Mouse (Mus musculus) G1E (cell line): ENCODE data around the gene Ccr9. TPM values are rescaled to one million over a fixed set of nuclear protein-coding genes. Genes with fewer than 3 reads are reported as not detected.

Source experiments
- ATAC-seq: 2 replicates; pipeline ENCODE4 v1.8.0; 2016; ENCODE audit warnings: mild to moderate bottlenecking; ENCODE audit not compliant: insufficient number of reproducible peaks, poor library complexity, low FRiP score, severe bottlenecking; ENCODE audit errors: extremely low read depth
- DNase-seq: peaks from one replicate; pipeline ENCODE4 v3.0.0; 2012; ENCODE audit warnings: low spot score
- H3K27me3 ChIP-seq: 2 replicates; pipeline ENCODE4 v1.6.1; 2012; ENCODE audit warnings: mild to moderate bottlenecking, low read length, inconsistent platforms; ENCODE audit not compliant: insufficient read depth
- H3K36me3 ChIP-seq: replicated peaks from 2 replicates; pipeline ENCODE3; 2012; ENCODE audit warnings: mild to moderate bottlenecking, inconsistent platforms
- H3K4me1 ChIP-seq: 2 replicates; pipeline ENCODE4 v1.6.1; 2012; ENCODE audit warnings: low read depth, low read length, inconsistent platforms, mixed read lengths; ENCODE audit not compliant: insufficient read depth
- H3K4me3 ChIP-seq: 2 replicates; pipeline ENCODE4 v1.5.1; 2012; ENCODE audit warnings: low read depth, mild to moderate bottlenecking, inconsistent platforms, low read length, moderate library complexity, mixed read lengths
- H3K9me3 ChIP-seq: replicated peaks from 2 replicates; pipeline ENCODE4 v1.6.1; 2012; ENCODE audit warnings: inconsistent platforms
- CTCF ChIP-seq: IDR thresholded peaks from 2 replicates; pipeline ENCODE4 v1.5.1; 2012; ENCODE audit warnings: low read depth, low read length, inconsistent platforms, mixed read lengths
- GATA1 ChIP-seq: IDR thresholded peaks from 2 replicates; pipeline ENCODE4 v1.6.1; 2012; ENCODE audit warnings: borderline replicate concordance, low read length, inconsistent platforms, mixed read lengths
- GATA2 ChIP-seq: IDR thresholded peaks from 2 replicates; pipeline ENCODE4 v1.6.1; 2012; ENCODE audit warnings: low read depth, low read length, inconsistent platforms, borderline replicate concordance
- POLR2AphosphoS5 ChIP-seq: IDR thresholded peaks from 2 replicates; pipeline ENCODE4 v1.6.1; 2012; ENCODE audit warnings: low read depth, low read length, inconsistent platforms; ENCODE audit not compliant: insufficient replicate concordance
- TAL1 ChIP-seq: conservative IDR thresholded peaks from 2 replicates; pipeline ENCODE4 v1.6.1; 2012; ENCODE audit warnings: low read depth, low read length, inconsistent platforms, mixed read lengths
- polyA plus RNA-seq: library from polyadenylated mRNA; stranded (reverse); fragments of >175 nt; gene quantifications from 2 replicates; pipeline ENCODE4 v1.2.3, GENCODE M21; 2012
- total RNA-seq, 2 experiments: library from RNA; stranded (forward) in 1 of 2; stranded (reverse) in 1 of 2; fragments of 200-1000 nt in 1 of 2; fragments of >200 nt in 1 of 2; fragmentation: Nextera tagmentation in 1 of 2; gene quantifications; 2 replicates each; pipeline ENCODE4 v1.2.3; 2014 to 2017

Ccr9 gene
- total and polyA plus RNA-seq, 3 experiments = 0.11 TPM; not detected in 2

- Histone ChIP-seq H3K9me3 (no peaks in the 10 kb centered on the region), H3K27me3 (peaks cover 2% of the 10 kb centered on the region; the same call in 1 of the 2 replicates), H3K4me3 (no peak overlapping the region), H3K36me3 (no peaks in the 10 kb centered on the region), H3K4me1 (no peaks in the 10 kb centered on the region)
- ATAC-seq (no peak), DNase-seq (no peak)
- TF ChIP-seq POLR2AphosphoS5 (no peak), TAL1 (no peak), GATA1 (no peak), CTCF (no peak), GATA2 (no peak)
Observed at GRCm38 (mm10) chr9:123665645-123666044, 12.6 kb upstream of the Ccr9 start.

DNA sequence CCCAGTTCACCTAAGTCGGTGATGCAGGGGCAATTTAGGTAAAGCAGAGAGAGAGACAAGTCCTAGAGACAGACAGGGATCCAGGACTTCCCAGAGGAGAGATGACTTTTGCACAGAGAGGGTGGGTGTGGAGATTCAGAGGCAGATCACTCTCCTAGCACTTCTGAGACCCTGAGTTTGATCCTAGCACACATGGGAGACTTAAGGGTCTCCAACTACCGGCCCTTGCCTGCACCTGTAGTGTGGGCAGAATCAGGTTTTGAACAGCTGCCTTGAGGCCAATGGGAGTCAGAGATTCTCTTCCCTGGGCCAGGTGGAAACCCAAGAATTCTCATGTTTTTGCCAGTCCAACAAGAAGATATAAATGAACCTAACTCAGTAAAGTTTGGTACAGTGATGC is 959 bp downstream of the Ccr9 start:
- H3K36me3 ChIP-seq = no peaks in the 10 kb centered on the region
- TF ChIP-seq GATA2 = no peak
- no peak for TF ChIP-seq POLR2AphosphoS5
- TF ChIP-seq CTCF = no peak
- no peak for TF ChIP-seq TAL1
- no peak for TF ChIP-seq GATA1
- H3K9me3 ChIP-seq = no peaks in the 10 kb centered on the region
- H3K27me3 ChIP-seq = peaks cover 41% of the 10 kb centered on the region
- no peak overlapping the region for H3K4me3 ChIP-seq
- H3K4me1 ChIP-seq = peaks cover 20% of the 10 kb centered on the region
- ATAC-seq (no peak), DNase-seq (no peak)

DNA sequence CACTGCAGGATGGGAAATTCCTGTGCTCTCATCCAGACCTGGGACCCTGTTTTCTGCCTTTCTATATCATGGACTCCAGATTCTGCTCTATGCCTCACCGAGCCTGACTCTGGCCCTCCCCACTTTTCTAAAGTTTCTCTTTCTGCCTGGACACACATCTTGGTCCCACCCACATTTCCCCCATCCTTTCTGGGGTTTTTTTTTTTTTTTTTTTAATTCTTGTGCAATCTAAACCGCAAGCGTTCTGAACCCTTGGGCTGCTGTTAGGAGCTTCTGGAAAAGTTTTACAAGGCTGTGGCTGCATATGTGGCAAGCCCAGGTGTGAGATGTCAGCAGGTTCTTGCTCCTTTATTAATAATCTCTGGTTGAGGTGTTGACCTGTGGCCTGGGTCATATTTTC is 5.5 kb downstream of the Ccr9 start:
- no peak for DNase-seq
- Histone ChIP-seq H3K4me1 (peaks cover 9% of the 10 kb centered on the region), H3K9me3 (no peaks in the 10 kb centered on the region), H3K4me3 (no peak overlapping the region), H3K27me3 (peaks cover 25% of the 10 kb centered on the region), H3K36me3 (no peaks in the 10 kb centered on the region)
- TF ChIP-seq POLR2AphosphoS5 = no peak
- no peak for TF ChIP-seq GATA2
- TF ChIP-seq TAL1 = no peak
- no peak for TF ChIP-seq GATA1
- TF ChIP-seq CTCF = no peak
- ATAC-seq = no peak

GRCm38 (mm10) chr9:123686206-123686605 is 8.0 kb downstream of the Ccr9 start:
- no peak for ATAC-seq
- H3K27me3 ChIP-seq = peaks cover 15% of the 10 kb centered on the region; the same call in 1 of the 2 replicates
- no peak overlapping the region for H3K4me3 ChIP-seq
- H3K4me1 ChIP-seq = peaks cover 2% of the 10 kb centered on the region; the same call in 1 of the 2 replicates
- H3K9me3 ChIP-seq = no peaks in the 10 kb centered on the region
- no peak for DNase-seq
- no peaks in the 10 kb centered on the region for H3K36me3 ChIP-seq
- TF ChIP-seq GATA1 (no peak), TAL1 (no peak), GATA2 (no peak), CTCF (no peak), POLR2AphosphoS5 (no peak)

DNA sequence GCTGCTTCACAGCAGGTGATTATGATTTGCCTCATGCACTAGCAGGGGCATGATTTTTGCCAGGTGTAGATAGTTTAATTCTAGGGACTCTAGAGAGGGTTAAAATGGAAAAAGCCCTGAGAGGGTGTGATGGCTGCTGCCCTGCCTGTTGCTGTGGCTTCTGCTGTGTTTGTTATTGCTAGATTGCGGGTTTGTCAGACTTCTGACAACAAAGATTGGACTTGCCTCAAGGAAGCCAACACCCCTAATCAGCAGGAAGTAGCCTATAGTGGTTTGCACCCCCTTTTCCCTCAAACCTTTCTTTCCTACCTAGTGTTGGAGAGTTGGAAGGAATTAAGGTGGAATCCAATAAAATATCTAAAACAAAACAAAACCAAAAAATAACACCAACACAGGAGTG is 10.0 kb downstream of the Ccr9 start:
- Histone ChIP-seq H3K4me1 (peaks cover 2% of the 10 kb centered on the region; the same call in 1 of the 2 replicates), H3K36me3 (peaks cover 13% of the 10 kb centered on the region), H3K4me3 (no peak overlapping the region), H3K27me3 (peaks cover 1% of the 10 kb centered on the region; the same call in 1 of the 2 replicates), H3K9me3 (no peaks in the 10 kb centered on the region)
- no peak for DNase-seq
- ATAC-seq = no peak
- TF ChIP-seq CTCF (no peak), TAL1 (no peak), GATA2 (no peak), POLR2AphosphoS5 (no peak), GATA1 (no peak)

GRCm38 (mm10) chr9:123695634-123696302 is 17.5 kb downstream of the Ccr9 start:
- H3K4me3 ChIP-seq = no peak overlapping the region
- peaks cover 32% of the 10 kb centered on the region for H3K36me3 ChIP-seq
- DNase-seq (no peak), ATAC-seq (no peak)
- no peaks in the 10 kb centered on the region for H3K9me3 ChIP-seq
- TF ChIP-seq TAL1 (no peak), CTCF (no peak)
- no peaks in the 10 kb centered on the region for H3K27me3 ChIP-seq
- peaks cover 3% of the 10 kb centered on the region; the same call in 1 of the 2 replicates for H3K4me1 ChIP-seq
